Mouse (Mus musculus) embryo, embryonic 11.5 days (tissue): ENCODE data around the gene Lipo3.
"Not testable (repeated sequence)": the region's sequence is repeated elsewhere in the genome, so short reads cannot be mapped to it uniquely, and the experiment has no call there.

Experiments used
- DNase-seq: peaks from one replicate; pipeline ENCODE4 v3.0.0-alpha.2; 2012; ENCODE audit warnings: low read depth, low spot score

The Lipo3 gene

DNA sequence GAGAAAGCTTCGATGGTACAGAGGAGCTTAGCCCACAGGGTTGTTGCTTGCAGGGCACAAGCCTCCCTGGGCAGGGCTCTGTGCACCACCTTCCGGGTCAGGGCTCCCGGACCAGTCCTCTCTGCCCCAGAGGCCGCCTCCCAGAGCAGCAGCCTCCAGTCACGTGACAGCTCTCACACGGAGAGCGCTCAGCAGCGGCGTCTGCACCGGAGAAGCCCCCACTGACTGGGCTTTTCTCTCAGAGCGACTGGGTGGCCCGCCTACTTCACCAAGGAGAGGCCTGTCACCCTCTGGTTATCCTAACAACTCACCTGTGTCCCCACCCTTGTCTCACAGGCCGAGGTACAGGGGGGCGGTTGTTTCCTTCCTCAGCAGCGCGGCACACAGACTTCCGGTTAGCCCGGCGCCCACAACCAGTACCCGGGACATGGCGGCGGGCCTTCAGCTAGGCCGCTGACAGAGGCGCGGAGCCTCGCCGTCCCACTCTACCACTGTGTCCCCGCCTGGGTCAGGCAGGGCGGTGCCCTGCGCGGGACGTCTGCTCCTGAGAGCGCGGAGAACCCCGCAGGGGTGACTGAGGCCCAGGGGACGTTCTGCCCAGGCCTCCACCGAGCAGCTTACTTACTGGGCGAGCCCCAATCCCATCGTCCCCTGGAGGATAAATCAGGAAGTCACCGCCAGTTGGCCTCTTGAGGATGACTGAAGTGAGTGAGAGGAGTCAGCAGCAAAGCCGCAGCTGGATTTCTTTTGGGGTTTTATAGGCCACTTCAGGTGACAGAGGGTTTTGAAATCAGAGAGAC is at the start of gene Lipo3:
Lipo3 (minus strand) TSS at position 665 of the 800 bp plus-strand sequence.
- DNase-seq, result peak; percentile 5

DNA sequence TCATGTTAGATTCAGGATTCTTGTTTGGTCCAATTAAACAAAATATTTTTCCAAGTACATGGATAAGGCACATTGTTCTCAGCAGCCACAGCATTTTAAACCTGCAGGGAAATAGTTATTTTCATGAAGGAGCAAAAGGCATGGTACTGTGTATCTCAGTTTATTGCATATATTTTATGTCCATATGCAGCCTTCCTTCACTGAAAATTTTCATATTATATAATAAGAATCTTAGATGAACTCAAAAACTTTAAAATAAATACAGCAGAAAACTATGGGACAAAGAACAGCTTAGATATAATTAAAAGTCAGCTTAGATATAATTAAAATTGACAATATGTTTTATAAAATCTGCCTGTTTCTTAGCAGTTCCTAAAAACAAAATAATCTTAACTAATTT is 25.6 kb upstream of the Lipo3 start, which contains the start of gene Lipo1:
Lipo1 (minus strand) TSS at position 101 of the 400 bp plus-strand sequence.
- not testable (repeated sequence) for DNase-seq

DNA sequence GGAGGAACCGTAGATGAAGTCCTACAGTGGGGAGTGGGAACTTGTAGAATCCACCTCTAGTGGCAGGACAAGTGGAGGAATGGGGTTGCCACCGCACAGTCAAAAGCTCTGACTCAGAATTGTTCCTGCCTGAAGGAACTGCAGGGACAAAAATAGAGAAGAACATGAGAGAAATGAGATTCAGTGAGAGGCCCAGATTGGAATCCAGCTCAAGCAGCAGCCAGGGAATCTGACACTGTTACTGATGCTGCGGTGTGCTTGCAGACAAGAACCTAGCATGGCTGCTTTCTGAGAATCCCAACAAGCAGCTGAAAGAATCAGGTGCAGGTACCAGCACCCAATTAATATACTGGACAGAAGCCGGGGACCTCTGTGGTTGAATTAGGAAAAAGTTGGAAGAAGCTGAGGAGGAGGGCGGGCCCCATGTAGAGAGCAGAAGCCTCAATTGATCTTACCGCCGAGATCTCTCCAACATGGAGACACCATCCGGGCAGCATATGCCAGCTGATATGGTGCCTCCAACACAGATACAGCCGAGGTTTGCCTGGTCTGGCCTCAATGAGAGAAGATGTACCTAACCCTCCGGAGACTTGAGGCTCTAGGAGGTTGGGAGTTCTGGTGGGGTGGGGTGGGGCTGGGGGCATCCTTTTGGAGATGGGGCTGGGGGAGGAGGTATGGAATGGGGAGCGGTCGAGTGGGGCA is 25.0 kb upstream of the Lipo3 start:
- no peak for DNase-seq

DNA sequence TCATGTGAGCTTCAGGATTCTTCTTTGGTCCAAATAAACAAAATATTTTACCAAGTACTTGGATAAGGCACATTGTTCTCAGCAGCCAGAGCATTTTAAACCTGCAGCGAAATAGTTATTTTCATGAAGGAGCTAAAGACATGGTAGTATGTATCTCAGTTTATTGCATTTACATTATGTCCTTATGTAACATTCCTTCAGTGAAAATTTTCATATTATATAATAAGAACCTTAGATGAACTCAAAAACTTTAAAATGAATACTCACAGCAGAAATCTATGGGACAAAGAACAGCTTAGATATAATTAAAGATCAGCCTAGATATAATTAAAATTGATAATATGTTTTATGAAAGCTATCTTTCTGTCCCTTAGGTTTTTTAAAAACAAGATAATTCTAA is 10.5 kb downstream of the Lipo3 start, which contains the start of gene Lipo2:
Lipo2 (minus strand) TSS at position 101 of the 400 bp plus-strand sequence.
- DNase-seq, result not testable (repeated sequence)

DNA sequence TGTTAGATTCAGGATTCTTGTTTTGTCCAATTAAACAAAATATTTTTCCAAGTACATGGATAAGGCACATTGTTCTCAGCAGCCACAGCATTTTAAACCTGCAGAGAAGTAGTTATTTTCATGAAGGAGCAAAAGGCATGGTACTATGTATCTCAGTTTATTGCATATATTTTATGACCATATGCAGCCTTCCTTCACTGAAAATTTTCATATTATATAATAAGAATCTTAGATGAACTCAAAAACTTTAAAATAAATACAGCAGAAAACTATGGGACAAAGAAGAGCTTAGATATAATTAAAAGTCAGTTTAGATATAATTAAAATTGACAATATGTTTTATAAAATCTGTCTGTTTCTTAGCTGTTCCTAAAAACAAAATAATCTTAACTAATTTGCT is 136.6 kb downstream of the Lipo3 start, which contains the start of gene Gm8978:
Gm8978 (minus strand) TSS at position 101 of the 400 bp plus-strand sequence.
- not testable (repeated sequence) for DNase-seq

DNA sequence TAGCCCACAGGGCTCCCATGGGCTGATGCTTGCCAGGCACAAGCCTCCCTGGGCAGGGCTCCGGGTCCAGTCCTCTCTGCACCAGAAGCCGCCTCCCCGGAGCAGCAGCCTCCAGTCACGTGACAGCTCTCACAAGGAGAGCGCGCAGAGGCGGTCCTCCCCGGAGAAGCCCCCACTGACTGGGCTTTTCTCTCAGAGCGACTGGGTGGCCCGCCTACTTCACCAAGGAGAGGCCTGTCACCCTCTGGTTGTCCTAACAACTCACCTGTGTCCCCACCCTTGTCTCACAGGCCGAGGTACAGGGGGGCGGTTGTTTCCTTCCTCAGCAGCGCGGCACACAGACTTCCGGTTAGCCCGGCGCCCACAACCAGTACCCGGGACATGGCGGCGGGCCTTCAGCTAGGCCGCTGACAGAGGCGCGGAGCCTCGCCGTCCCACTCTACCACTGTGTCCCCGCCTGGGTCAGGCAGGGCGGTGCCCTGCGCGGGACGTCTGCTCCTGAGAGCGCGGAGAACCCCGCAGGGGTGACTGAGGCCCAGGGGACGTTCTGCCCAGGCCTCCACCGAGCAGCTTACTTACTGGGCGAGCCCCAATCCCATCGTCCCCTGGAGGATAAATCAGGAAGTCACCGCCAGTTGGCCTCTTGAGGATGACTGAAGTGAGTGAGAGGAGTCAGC is 172.0 kb downstream of the Lipo3 start:
- DNase-seq, result peak; percentile 34

DNA sequence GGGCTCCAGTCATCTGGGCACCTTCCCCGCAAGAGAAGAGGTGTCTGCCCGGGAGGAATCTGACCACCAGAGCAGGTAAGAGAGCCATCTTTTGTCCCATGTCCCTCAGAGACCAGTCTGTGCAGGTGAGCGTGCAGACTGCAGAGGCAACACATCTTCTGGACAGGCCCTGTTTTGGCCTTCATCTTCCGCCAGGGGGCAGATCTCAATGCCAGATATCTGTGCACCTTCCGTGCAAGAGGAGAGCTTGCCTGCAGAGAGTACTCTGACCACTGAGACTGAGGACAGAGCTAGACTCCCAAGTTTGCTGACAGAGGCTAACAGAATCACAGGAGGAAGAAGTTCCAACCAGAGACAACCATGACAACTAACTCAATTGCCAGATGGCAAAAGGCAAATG is 193.2 kb downstream of the Lipo3 start:
- DNase-seq, result not testable (repeated sequence)

DNA sequence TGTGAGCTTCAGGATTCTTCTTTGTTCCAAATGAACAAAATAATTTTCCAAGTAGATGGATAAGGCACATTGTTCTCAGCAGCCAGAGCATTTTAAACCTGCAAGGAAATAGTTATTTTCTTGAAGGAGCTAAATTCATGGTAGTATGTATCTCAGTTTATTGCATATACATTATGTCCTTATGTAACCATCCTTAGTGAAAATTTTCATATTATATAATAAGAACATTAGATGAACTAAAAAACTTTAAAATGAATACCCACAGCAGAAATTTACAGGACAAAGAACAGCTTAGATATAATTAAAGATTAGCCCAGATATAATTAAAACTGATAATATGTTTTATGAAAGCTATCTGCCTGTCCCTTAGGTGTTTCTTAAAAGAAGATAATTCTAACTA is 244.1 kb downstream of the Lipo3 start, which contains the start of gene Lipo4:
Lipo4 (minus strand) TSS at position 101 of the 400 bp plus-strand sequence.
- DNase-seq, result no peak
